Mouse (Mus musculus) testis, postnatal 14 days (tissue): Measurements from ENCODE around the gene Crybg2.

Experiments used
- DNase-seq: peaks from one replicate; pipeline ENCODE4 v3.0.0; 2021; ENCODE audit warnings: low spot score

The Crybg2 gene

DNA sequence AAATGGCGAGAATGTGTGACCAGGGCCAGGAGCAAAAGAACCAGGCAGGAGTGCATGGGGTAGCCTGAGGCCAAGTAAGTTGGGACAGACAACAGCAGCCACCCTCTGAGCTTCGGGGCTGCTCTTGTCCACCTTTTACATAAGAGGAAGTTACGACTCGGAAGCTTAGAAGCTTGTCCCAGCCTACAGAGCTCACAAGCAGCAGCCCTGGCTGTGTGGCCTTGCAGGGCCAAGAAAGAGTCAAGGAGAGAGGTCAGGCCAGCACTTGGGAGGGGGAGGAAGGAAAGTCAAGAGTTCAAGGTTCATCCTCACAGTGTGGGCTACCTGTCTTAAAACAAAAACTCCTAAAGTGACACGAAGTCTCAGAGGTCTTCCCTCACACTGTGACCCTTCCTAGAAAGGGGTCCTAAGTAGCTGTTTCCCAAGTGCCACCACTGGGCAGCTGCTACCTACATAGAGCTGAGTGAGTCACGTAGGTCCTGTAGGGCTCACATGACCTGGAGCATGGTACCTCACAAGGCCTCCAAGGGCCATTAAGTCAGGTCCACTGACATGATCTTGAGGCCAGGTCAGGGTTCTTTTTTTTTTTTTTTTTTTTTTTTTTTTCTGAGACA lies 59.7 kb downstream of the Crybg2 start:
- no peak for DNase-seq

DNA sequence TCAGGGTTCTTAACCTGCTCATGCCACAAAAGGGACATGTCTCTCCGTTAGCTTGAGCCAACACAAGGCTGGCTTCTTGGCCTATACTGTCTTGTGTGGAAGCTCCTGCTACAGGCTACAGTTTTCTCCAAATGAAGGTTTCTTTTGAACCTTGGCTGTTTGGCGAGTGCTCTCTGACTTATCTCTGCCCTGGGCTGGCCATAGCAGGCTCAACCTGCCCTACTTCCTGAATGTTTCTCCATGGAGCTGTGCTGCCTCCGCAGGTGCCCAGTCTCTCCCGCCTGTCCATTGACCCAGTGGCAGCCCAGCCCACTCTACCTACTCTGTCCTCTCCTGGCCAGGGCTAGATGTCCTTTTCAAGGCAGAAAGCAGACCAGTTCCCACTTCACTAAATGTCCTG lies 60.3 kb downstream of the Crybg2 start:
- no peak for DNase-seq

DNA sequence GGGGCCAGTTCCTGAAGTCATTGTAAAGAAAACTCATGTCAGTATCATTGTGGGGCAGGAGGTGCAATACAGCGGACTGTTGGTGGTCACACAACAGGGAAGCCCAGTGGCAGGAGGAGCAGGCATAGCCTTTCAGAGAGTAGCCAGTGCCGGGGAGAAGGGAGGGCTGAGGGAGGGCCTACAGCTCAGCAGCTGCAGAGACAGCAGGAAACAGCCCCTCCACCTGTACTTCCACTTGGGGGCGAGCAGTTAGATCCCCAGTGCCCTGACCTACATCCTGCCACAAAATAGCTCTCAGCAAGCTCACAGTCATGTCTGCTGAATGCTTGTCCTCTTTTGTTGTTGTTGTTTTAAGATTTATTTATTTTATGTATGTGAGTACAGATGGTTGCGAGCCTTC lies 61.0 kb downstream of the Crybg2 start:
- no peak for DNase-seq

DNA sequence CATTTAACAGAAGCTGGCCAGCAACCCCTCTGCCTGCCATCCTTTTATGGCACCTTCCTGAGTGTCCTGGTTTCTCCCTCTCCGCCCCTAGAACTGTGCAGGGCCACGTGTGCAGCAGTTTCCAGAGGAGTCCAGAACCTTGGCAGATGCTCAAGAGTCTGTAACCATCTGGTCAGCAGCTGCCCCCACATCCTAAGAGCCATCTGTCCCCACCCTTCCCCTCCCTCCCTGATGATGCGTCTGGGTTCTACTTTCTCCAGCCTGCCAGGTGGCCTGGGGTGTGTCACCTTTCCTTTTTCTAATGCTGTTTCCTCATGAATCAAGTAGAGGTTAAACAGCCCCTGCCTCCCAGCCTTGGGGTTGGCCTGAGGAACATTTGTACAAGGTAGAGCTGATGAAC lies 61.7 kb downstream of the Crybg2 start:
- DNase-seq: no peak

DNA sequence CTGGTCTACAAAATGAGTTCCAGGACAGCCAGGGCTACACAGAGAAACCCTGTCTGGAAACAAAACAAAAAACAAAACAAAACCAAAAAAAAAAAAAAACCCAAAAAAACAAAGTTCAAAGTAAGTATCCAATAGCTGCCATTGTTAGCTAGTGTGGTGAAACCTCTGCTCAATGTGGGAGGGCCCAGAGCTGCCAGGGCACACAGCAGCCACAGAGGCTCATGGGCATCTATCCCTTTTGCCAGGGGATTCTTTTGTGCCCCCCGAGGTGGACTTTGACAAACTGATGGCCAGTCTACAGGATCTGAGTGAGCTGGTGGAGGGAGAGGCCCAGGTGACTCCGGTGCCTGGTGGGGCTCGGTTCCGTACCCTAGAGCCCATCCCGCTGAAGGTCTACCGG lies 62.5 kb downstream of the Crybg2 start:
- no peak for DNase-seq

DNA sequence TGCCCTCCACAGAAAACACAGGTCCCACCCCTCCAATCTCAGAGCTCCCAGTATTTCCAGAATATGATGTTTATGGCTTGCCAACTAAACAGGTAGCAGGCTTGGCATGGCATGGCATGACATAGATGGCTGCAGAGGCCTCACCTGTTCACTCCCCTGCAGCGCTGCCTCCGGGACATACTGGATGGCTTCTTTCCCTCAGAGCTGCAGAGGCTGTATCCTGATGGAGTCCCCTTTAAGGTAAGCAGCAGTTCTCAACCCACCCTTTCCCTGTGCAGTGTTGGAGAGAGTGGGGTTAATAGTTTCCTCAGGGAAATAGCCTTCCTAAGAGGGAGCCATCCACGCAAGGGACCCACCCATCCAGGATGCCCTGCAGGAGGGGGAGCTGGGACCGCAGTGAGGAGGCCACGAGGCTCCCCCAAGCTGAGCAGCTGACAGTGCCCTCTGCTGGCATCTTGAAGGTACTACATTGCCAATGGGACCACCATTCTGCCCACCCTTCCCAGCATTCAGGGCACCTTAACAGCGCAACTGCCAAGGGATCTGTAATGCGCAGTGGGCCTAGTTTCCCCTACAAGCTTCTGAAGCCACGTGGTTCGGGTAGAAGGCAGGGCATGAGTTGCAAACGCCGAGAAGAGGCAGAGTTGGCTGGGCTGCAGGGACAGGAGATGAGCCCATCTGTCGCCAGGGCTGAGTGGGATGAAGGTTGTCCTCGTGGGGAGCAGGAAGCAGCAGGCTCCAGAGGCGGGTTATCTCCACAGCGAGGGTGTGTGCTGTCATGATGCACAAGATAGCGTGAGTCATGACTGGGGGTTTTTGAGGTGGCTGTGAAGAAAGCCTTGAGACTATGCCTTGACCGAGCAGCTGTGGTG lies 63.3 kb downstream of the Crybg2 start:
- no peak for DNase-seq

DNA sequence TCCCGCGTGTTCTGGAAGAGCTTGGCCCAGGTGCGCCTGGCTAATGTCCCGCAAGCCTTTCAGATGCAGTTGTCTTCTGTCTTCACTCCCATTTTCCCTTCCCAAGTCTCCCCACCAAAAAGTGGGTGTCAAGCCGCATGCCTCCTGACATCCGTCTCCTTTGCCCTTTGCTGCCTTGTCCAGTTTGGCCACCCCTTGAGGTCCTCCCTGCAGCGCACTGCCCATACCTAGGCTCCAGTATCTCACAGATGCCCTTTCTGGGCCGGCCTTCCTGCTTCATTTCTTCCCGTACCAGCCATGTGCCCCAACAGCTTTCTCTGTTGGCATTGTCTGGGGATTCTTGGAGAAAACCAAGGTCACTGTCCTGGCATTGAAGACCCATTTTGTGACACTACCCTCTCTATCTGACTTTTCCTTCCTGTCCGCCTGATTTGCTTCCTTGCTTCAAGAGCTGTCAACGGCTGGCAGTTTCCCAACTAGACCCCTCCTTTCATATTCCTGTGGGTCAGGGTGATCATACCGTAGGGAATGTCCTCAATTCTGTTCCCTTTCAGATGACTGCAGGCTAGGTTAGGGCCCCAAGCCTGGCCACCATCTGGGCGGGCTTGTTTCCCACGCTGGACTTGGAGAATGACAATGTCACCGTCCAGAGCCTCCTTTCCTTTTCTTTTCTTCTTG lies 64.9 kb downstream of the Crybg2 start:
- DNase-seq: no peak

DNA sequence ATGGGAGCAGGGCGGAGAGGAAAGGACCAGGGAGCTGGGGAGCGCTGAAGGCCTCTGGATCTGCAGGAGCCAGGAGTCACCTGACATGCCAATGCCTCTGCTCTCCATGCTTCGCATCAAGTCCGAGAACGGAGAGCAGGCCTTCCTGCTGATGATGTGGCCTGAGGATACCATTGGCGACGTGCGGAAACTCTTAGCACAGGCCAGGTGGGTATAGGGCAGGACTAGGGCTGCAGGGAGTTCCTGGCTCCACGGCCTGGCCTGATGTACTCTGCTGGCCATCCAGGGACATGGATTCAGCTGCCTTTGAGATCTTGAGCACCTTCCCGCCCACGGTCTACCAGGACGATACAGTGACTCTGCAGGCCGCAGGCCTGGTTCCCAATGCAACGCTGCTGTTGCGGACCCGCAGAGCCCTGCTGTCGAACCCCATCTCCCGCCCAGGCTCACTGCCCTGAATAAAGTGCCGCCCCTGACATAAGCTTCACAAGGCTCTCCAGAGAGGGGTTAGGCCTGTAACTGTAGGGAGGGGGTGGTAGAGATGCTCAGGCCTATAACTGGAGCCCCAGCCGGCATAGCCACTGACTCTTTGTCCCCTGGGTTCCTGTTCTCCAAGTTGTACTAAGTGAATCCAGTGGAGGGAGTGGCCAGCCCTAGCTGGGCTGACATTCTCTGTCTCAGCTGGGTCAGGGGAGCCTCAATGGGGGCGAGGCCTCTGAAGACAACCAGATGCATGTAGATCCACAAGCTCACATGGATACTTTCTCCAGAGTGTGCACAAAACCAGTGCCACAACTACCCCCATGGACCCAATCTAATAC lies 65.9 kb downstream of the Crybg2 start:
- DNase-seq: no peak

DNA sequence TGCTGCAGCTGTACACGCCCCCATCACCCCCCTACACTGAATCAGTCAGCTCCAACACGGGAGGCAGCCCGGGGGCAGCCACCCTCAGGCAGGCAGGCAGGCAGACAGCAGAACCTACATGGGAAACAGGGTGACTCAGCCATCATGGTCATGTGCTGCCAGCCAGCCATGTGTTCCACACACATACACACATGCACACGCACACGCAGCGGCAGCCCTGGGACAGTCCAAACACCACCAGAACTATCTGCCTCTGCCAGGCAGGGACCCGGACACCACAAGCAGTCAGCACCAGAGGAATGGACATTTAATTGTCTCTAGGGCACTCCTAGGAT lies 66.5 kb downstream of the Crybg2 start:
- no peak for DNase-seq

DNA sequence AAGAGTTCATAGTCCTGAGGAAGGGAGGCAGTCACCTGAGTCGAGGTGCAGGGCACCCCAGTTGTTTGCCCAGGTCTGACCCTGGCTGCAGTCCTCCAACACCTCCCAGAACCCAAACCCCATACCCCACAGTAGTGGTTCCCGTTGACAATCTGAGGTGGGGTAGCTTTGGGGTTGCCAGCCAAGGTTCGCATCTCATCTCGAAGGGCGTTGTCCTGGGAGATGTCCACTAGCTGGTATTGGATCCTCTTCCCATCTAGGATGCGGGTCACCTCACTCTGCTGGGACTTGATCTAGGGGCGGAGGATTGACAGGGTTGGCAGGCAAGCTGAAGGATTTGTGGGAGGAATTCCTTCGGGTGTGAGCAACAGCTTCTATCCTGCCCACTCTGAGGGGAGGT lies 67.2 kb downstream of the Crybg2 start:
- DNase-seq: no peak

DNA sequence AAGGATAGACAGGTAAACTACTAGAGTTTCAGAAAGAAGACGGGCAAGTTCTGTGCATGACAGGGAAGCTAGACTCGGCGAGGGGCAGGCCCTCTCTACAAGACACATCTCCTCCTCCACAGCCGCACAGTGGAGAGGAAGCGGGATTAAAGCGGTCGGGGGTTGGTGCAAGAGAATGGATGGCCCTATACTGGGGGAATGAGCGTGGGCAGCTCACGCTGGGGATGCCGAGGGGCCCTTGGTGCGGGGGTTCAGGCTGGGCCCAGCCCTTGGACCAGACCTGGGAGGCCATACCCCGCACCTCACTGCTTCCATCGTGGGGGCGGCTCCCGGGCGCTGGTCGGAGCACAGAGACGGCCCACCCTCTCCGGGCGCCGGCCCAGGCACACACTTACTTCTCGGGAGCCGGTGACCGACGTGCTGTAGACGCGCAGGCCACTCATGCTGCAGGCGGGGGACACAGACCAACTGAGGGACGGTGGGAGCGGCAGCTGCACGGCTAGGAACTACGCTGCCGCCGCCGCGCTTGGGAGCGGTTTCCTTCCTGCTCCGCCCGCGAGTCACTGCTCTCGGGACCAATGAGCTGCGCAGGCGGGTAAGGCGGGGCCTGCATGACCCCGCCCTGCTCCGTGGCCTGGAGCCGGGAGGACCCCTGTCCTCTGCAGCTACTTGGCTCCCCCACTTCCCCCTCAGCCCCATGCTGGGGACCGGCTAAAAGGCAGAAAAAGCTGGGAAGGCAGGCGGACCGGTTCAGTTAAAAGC lies 67.8 kb downstream of the Crybg2 start, which contains the start of gene Sh3bgrl3:
Gene Sh3bgrl3, minus strand, starts transcription at position 569 of the 762 bp plus-strand sequence.
- peak; percentile 86 for DNase-seq

DNA sequence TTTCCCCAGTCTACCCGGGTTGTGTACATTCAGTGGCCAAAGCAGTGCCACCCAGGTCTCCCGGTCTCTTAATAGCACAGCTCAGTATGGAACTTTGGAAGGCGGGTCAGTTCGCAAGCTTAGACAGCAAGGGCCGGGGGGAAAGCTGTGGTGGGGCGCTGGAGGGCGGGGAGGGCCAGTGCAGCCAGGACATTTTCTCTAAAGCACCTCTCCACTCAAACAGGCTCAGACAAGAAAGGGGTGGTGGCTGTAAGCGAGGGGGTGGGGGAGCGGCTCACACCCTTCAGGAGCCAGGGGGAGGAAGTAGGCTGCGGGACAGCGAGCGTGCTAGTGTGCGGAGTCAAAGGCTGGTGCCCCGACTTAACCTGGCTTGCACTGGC lies 68.4 kb downstream of the Crybg2 start:
- DNase-seq: no peak

DNA sequence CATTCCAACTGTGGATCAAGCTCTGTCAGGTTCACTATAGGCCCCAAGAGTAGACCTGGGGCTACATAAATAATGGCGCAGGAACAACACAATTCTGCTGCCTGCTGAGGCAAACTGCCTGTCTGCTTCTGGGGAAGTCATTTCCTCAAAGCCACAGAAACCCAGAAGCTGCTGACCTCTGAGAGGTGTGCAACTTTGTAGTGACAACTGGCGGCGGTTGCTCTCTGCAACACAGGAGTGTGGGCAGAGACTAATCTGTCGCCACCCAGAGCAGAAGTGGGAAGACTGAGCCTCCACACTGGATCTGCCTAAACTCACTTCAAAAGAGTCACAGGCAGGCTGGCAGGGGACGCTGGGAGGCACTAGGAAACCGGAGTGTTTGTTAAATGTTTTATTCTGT lies 68.9 kb downstream of the Crybg2 start:
- DNase-seq: no peak

DNA sequence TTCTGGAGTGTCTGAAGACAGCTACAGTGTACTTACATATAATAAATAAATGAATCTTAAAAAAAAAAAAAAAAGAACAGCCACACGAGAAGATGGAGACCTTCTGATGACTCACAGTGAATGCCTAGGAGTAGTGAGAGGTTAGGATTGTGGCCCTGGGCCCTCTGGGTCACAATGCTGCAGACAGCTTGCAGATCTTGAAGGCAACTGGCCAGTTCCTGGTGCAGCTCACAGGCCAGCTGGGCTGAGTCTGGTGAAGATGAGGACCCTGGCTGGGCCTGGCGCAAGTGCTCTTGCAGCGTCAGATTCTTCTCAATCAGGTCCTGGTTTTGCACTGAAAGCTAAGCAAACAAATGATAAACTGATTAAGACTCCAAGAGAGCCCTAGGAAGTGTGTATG lies 71.5 kb downstream of the Crybg2 start:
- DNase-seq: no peak

DNA sequence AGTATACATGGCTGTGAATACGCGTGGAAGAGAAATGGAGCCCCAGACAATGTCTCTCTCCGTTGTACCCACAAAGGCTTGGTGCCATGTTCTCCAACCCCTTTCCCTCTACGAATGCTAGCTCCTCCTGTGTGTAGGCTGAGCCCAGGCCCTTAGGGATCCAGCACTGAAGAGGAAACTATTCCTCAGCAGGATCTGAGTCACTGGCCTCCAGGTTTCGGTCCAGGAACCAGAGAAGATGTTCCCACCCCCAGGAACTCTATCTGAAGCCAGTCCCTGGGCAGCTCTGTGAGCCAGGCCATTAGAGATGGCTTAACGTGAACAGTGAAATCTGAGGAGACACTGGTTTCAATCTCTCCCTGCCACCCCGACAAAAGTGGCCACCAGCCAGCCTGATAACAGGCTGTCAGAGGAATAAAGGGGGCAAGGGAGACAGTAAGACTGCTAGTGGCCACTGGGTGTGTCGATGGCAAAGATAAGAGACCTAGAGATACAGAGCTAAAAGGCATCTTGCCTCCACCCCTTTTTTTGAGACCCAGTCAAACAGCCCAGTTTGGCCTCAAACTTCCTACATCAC lies 72.0 kb downstream of the Crybg2 start:
- no peak for DNase-seq

DNA sequence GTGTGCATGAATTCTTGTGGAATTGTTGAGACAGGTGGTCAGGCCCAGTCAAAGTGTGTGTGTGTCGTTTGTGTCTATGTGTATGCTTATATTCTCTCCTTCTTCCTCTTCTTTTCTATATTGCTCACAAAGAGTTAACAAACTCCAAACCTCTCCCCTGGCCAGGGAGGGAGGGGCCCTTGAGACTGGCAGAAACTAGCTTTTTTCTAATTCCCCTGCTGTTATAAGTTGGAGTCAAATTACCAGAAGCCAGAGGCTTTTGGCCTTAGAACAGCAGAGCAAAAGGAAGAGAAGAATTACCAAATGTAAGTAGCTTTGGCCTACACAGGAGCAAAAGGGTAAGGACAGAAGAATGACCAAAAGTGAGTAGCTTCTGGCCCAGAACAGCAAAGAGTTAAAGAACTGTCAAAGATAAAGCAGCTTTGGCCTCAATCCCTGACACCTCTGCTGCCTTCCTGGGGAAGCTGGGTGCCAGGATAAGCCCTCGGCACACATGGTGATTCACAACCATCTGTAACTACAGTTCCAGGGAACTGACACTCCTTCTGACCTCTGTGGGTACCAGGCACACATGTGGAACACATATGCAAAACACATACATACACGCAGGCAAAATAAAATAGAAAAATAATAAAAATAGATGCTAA lies 75.8 kb downstream of the Crybg2 start:
- no peak for DNase-seq

DNA sequence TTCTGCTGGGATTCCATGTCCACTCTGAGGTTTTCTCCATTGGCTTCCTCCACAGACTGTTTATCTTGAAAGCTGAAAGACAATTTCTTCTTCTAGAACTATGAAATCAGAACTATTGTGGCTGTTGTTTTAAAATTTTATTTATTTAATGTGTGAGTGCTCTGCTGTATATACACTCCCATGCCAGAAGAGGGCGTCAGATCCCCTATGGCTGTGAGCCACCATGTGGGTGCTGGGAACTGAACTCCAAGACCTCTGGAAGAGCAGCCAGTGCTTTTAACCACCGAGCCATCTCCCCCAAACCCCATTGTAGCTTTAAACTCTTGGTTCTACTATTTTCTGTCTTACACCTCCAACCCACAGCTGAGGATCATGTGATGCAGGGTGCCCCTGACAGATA lies 78.2 kb downstream of the Crybg2 start:
- DNase-seq: no peak
